27 mouse cellular contexts compared by ENCODE assay signal in the genomic region with DNA sequence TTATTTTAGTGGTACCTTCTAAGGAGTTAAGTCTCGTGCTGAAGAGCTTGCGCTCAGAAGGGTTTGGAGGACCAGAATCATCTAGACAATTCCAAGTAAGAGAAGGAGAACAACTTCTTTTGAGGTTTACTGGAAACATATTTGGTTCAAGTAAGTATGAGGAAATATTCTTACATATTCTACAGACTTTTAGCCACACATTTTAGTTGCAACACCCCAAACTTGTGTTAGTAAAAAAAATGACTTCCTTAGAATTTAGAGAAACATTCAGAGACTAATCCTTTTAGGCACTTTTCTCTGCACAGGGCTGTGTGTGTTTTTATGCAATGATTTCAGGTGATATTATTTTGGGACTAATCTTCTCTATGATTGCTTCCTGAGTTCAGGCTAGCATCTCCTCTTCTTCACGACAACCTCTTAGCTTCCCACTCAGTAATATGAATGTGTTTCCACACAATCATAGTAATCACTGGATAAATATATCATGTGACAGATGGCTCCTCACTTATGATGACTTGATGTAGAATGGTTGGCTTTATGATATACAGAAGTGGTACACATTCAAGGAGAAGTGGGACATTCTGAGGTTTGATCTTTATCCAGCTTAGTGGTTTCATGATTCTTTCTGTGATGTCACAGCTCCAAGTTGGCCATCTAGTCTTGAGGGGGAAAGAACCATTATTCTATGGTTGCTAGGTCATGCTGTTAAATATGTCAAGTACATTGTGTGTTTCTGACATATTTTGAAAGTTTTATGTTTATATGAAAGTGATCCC. TPM values are rescaled to one million over a fixed set of nuclear protein-coding genes. Genes with fewer than 3 reads are reported as not detected.
DNase-seq lines count a peak whose midpoint lies in the region; ATAC-seq and TF ChIP-seq lines count a peak whose summit lies in the region.
"Had no signal": no experiment of that assay in that cellular context is flagged by ENCODE, and none has a peak within 500 bp of the region (broad histone marks: within the 10 kb centered on the region; RNA-seq: fewer than 3 reads in every experiment).

No protein-coding gene starts in this region.

- no peak overlapping the region for H3K4me3 ChIP-seq in lung, postnatal 0 days (ENCODE audit: low read depth, low read length)
- H3K4me3 ChIP-seq in forebrain, embryonic 11.5 days (ENCODE audit: low read depth, low read length), result no peak overlapping the region
- H3K4me3 ChIP-seq: embryonic facial prominence, embryonic 13.5 days; embryonic facial prominence, embryonic 15.5 days; erythroblast, embryonic 14.5 days; forebrain, embryonic 10.5 days; forebrain, embryonic 13.5 days; forebrain, embryonic 15.5 days had no signal

- H3K9ac ChIP-seq in lung, postnatal 0 days (replicated peaks; ENCODE audit: low read depth), result no peak overlapping the region
- H3K9ac ChIP-seq in forebrain, embryonic 11.5 days (ENCODE audit: low read length), result no peak overlapping the region
- H3K9ac ChIP-seq: embryonic facial prominence, embryonic 13.5 days; embryonic facial prominence, embryonic 15.5 days; forebrain, embryonic 13.5 days; forebrain, embryonic 15.5 days; forebrain, postnatal 0 days had no signal

- no peak overlapping the region for H3K4me2 ChIP-seq in lung, postnatal 0 days (replicated peaks; ENCODE audit: low read depth, low read length)
- no peak overlapping the region for H3K4me2 ChIP-seq in forebrain, embryonic 11.5 days (ENCODE audit: low read depth, low read length, severe bottlenecking)
- H3K4me2 ChIP-seq: embryonic facial prominence, embryonic 13.5 days; embryonic facial prominence, embryonic 15.5 days; forebrain, embryonic 13.5 days; forebrain, embryonic 15.5 days had no signal

- no peak overlapping the region for H3K27ac ChIP-seq in lung, postnatal 0 days (ENCODE audit: low read length)
- H3K27ac ChIP-seq in forebrain, embryonic 11.5 days (ENCODE audit: low read depth, low read length), result no peak overlapping the region
- H3K27ac ChIP-seq: embryonic facial prominence, embryonic 13.5 days; embryonic facial prominence, embryonic 15.5 days; forebrain, embryonic 10.5 days; forebrain, embryonic 13.5 days; forebrain, embryonic 15.5 days had no signal

- H3K27me3 ChIP-seq in lung, postnatal 0 days (replicated peaks; ENCODE audit: insufficient read depth, low read length), result no peaks in the 10 kb centered on the region
- H3K27me3 ChIP-seq in splenic B cell, adult 2 months (ENCODE audit: control insufficient read depth, insufficient read depth, low read length, poor library complexity, severe bottlenecking), result no peaks in the 10 kb centered on the region
- no peaks in the 10 kb centered on the region for H3K27me3 ChIP-seq in forebrain, embryonic 11.5 days (ENCODE audit: control insufficient read depth, insufficient read depth, low read length)
- H3K27me3 ChIP-seq: embryonic facial prominence, embryonic 13.5 days; embryonic facial prominence, embryonic 15.5 days; forebrain, embryonic 13.5 days; forebrain, embryonic 15.5 days had no signal

- intact Hi-C loops in left cerebral cortex, postnatal 25 days (cut with DNase I), result no loop called here

- H3K4me1 ChIP-seq in lung, postnatal 0 days (ENCODE audit: insufficient read depth, low read depth, low read length), result no peaks in the 10 kb centered on the region
- no peaks in the 10 kb centered on the region for H3K4me1 ChIP-seq in forebrain, embryonic 11.5 days (replicated peaks; ENCODE audit: control insufficient read depth, insufficient read depth, low read length)
- H3K4me1 ChIP-seq: embryonic facial prominence, embryonic 13.5 days; embryonic facial prominence, embryonic 15.5 days; forebrain, embryonic 10.5 days; forebrain, embryonic 13.5 days; forebrain, embryonic 15.5 days had no signal

- H3K9me3 ChIP-seq in lung, postnatal 0 days (ENCODE audit: low read length), result no peaks in the 10 kb centered on the region
- H3K9me3 ChIP-seq in forebrain, embryonic 11.5 days (ENCODE audit: control insufficient read depth, low read length), result no peaks in the 10 kb centered on the region
- H3K9me3 ChIP-seq: embryonic facial prominence, embryonic 13.5 days; embryonic facial prominence, embryonic 15.5 days; forebrain, embryonic 10.5 days; forebrain, embryonic 13.5 days; forebrain, embryonic 15.5 days had no signal

- peak; percentile 10 for DNase-seq in lung, postnatal 0 days (ENCODE audit: low spot score)
- DNase-seq in lung, postnatal 4 days, result no peak
- peak; percentile 39 for DNase-seq in splenic B cell, adult 2 months (ENCODE audit: low read depth, low spot score)
- no peak for DNase-seq in left cerebral cortex, postnatal 25 days (ENCODE audit: low spot score in 2 of 2)
- DNase-seq in forebrain, embryonic 11.5 days (ENCODE audit: low spot score), result no peak
- no peak for DNase-seq in frontal cortex, postnatal 10 days (ENCODE audit: low spot score in 2 of 2)
- DNase-seq: adrenal gland, adult 2 months; adrenal gland, postnatal 25 days; cerebellum, adult 11-12 months; cerebellum, adult 2 months; cerebellum, adult 9-10 months; cerebellum, postnatal 10 days; cerebellum, postnatal 25 days; embryo, embryonic 11 days; forebrain, postnatal 0 days had no signal

- no peak for TF ChIP-seq CTCF in lung, postnatal 0 days (IDR thresholded peaks at IDR 0.05)

- WGBS in lung, postnatal 0 days, result 84% methylated on average over 3 of the region's 3 CpGs
- 84% methylated on average over 3 of the region's 3 CpGs for WGBS in forebrain, embryonic 11.5 days

- TF ChIP-seq EP300 in lung, postnatal 0 days (IDR thresholded peaks at IDR 0.05), result no peak

- no peak for ATAC-seq in lung, postnatal 0 days
- peak; percentile 70 for ATAC-seq in granulocyte monocyte progenitor cell, adult 5-6 weeks (replicated peaks; ENCODE audit: poor library complexity, severe bottlenecking)
- peak; percentile 72 for ATAC-seq in megakaryocyte progenitor cell, adult 5-6 weeks (replicated peaks; ENCODE audit: poor library complexity)
- ATAC-seq in forebrain, embryonic 11.5 days (replicated peaks; ENCODE audit: low FRiP score), result no peak
- ATAC-seq: forebrain, embryonic 13.5 days; forebrain, embryonic 15.5 days; forebrain, postnatal 0 days had no signal

- H3K36me3 ChIP-seq in lung, postnatal 0 days (ENCODE audit: insufficient read depth, low read length), result no peaks in the 10 kb centered on the region
- H3K36me3 ChIP-seq in splenic B cell, adult 2 months (ENCODE audit: control insufficient read depth, insufficient read depth, low read length, poor library complexity, severe bottlenecking), result no peaks in the 10 kb centered on the region
- H3K36me3 ChIP-seq in forebrain, embryonic 11.5 days (ENCODE audit: control insufficient read depth, insufficient read depth, low read length), result no peaks in the 10 kb centered on the region
- H3K36me3 ChIP-seq: embryonic facial prominence, embryonic 13.5 days; embryonic facial prominence, embryonic 15.5 days; forebrain, embryonic 10.5 days; forebrain, embryonic 15.5 days had no signal

RNA-seq across cellular contexts. Expression of a gene that starts 29.5 kb away (rescaled TPM):
- polyA plus RNA-seq in lung, postnatal 0 days (2015; fragmentation: Nextera tagmentation; extraction: Ambion mirVana), result not detected in 2 replicates
- not detected in 2 replicates for total RNA-seq in granulocyte monocyte progenitor cell, adult 5-6 weeks (2014; fragmentation: Nextera tagmentation)
- not detected in 2 replicates for total RNA-seq in granulocyte monocyte progenitor cell, adult 5-6 weeks (2017)
- 0.15 TPM in 1 of 2 replicates, not detected in the other for total RNA-seq in megakaryocyte progenitor cell, adult 5-6 weeks (2015)
- total RNA-seq in megakaryocyte progenitor cell, adult 5-6 weeks (2017), result not detected in 2 replicates
- not detected for total RNA-seq in left cerebral cortex, postnatal 25 days (2021)
- polyA plus RNA-seq in forebrain, embryonic 11.5 days (2014; fragmentation: Nextera tagmentation; extraction: Ambion mirVana), result not detected in 2 replicates
- total RNA-seq: adrenal gland, adult 2 months; adrenal gland, postnatal 25 days; ES-E14; MEL had no signal
- polyA plus RNA-seq: adrenal gland, adult 2 months; C2C12; cerebellum, adult 2 months; embryonic facial prominence, embryonic 11.5 days; embryonic facial prominence, embryonic 13.5 days; erythroblast, embryonic 14.5 days; forebrain, embryonic 10.5 days; forebrain, embryonic 13.5 days; forebrain, embryonic 15.5 days; forebrain, postnatal 0 days had no signal

Comparison
In these comparisons a context has a peak if more than half of its experiments do, and no peak if none do; other contexts are left out.
1. DNase-seq: peak in lung, postnatal 0 days (single experiment) and splenic B cell, adult 2 months (single experiment); none in lung, postnatal 4 days (0 of 2), left cerebral cortex, postnatal 25 days (0 of 2), forebrain, embryonic 11.5 days (single experiment) and frontal cortex, postnatal 10 days (0 of 2).
2. ATAC-seq: peak in granulocyte monocyte progenitor cell, adult 5-6 weeks (single experiment) and megakaryocyte progenitor cell, adult 5-6 weeks (single experiment); none in lung, postnatal 0 days (single experiment) and forebrain, embryonic 11.5 days (single experiment).